28 mouse cellular contexts compared by ENCODE assay signal in the genomic region with DNA sequence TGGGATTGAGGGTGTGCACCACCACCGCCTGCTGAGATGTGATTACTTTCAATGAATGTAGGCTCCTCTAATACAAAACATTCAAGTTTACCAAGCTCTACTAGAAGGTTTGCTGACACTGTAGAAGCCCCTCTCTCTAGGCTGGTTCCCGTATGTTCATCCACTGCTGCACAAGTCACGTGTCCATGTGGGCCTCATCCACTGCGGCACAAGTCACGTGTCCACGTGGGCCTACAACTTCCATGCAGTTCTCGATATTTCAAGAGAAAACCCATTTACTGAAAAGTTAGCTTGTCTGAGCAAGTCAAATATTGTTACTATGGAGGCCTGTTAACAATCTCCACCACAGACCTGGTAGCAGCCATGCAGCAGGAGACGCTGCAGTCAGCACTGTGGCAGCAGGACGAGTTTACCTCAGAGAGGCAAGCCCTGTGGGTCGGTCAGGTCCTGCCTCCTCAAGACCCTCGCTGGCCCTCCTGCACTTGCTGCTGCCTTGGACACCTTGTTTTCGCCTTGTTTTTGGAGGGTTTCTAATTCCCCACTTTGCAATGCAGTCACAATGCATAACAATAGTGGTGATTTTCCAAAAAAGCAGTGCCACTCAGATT.
DNase-seq lines count a peak whose midpoint lies in the region; ATAC-seq and TF ChIP-seq lines count a peak whose summit lies in the region.
"Had no signal": no experiment of that assay in that cellular context is flagged by ENCODE, and none has a peak within 500 bp of the region (broad histone marks: within the 10 kb centered on the region; RNA-seq: fewer than 3 reads in every experiment).

No protein-coding gene starts in this region.

- peak overlapping the region; percentile 50; the same call in 1 of the 2 replicates for H3K27ac ChIP-seq in midbrain, embryonic 10.5 days (replicated peaks)
- H3K27ac ChIP-seq in midbrain, postnatal 0 days (ENCODE audit: low read depth, low read length), result no peak overlapping the region
- H3K27ac ChIP-seq: embryonic facial prominence, embryonic 13.5 days; embryonic facial prominence, embryonic 15.5 days; forebrain, embryonic 10.5 days; forebrain, embryonic 12.5 days had no signal

- H3K27me3 ChIP-seq in midbrain, embryonic 10.5 days (ENCODE audit: low read depth, poor library complexity, severe bottlenecking), result no peaks in the 10 kb centered on the region
- H3K27me3 ChIP-seq in midbrain, postnatal 0 days (ENCODE audit: insufficient read depth, low read length), result no peaks in the 10 kb centered on the region
- H3K27me3 ChIP-seq: CH12.LX; embryonic facial prominence, embryonic 13.5 days; embryonic facial prominence, embryonic 15.5 days; forebrain, embryonic 12.5 days; Patski had no signal

- no peak for ATAC-seq in midbrain, postnatal 0 days (ENCODE audit: low FRiP score)
- ATAC-seq: activated CD4-positive, CD25-positive, alpha-beta regulatory T cell, adult 4 months; CD4-positive, CD25-positive, alpha-beta regulatory T cell, adult 4 months; forebrain, embryonic 14.5 days; forebrain, embryonic 16.5 days; Patski had no signal

- peaks cover 44% of the 10 kb centered on the region for H3K36me3 ChIP-seq in midbrain, embryonic 10.5 days
- peaks cover 12% of the 10 kb centered on the region; the same call in 1 of the 2 replicates for H3K36me3 ChIP-seq in midbrain, postnatal 0 days (ENCODE audit: insufficient read depth, low read length)
- H3K36me3 ChIP-seq: G1E had no signal

- no peak for TF ChIP-seq CTCF in midbrain, postnatal 0 days (IDR thresholded peaks at IDR 0.05)

- peaks cover 15% of the 10 kb centered on the region for H3K4me1 ChIP-seq in midbrain, embryonic 10.5 days
- H3K4me1 ChIP-seq in midbrain, postnatal 0 days (ENCODE audit: insufficient read depth, low read length), result no peaks in the 10 kb centered on the region
- H3K4me1 ChIP-seq: embryonic facial prominence, embryonic 13.5 days; embryonic facial prominence, embryonic 15.5 days had no signal

- 77% methylated on average over 12 of the region's 12 CpGs for WGBS in midbrain, embryonic 10.5 days
- 75% methylated on average over 12 of the region's 12 CpGs for WGBS in midbrain, postnatal 0 days

- no peak overlapping the region for H3K9ac ChIP-seq in midbrain, postnatal 0 days (replicated peaks; ENCODE audit: low read length, poor library complexity, severe bottlenecking)
- H3K9ac ChIP-seq: embryonic facial prominence, embryonic 13.5 days; embryonic facial prominence, embryonic 15.5 days; forebrain, embryonic 12.5 days had no signal

- H3K9me3 ChIP-seq in midbrain, embryonic 10.5 days (replicated peaks), result no peaks in the 10 kb centered on the region
- no peaks in the 10 kb centered on the region for H3K9me3 ChIP-seq in midbrain, postnatal 0 days (ENCODE audit: low read length)
- H3K9me3 ChIP-seq: embryonic facial prominence, embryonic 13.5 days; embryonic facial prominence, embryonic 15.5 days; forebrain, embryonic 10.5 days; forebrain, embryonic 12.5 days; G1E had no signal

- no peak overlapping the region for H3K4me2 ChIP-seq in midbrain, postnatal 0 days (ENCODE audit: low read depth, low read length, poor library complexity, severe bottlenecking)
- H3K4me2 ChIP-seq: embryonic facial prominence, embryonic 13.5 days; embryonic facial prominence, embryonic 15.5 days; forebrain, embryonic 12.5 days had no signal

- intact Hi-C loops in heart, postnatal 36 days (cut with DNase I), result no loop called here

- no peak overlapping the region for H3K4me3 ChIP-seq in midbrain, embryonic 10.5 days
- no peak overlapping the region for H3K4me3 ChIP-seq in midbrain, postnatal 0 days (ENCODE audit: low read depth, low read length)
- H3K4me3 ChIP-seq: embryonic facial prominence, embryonic 13.5 days; embryonic facial prominence, embryonic 15.5 days; erythroblast, embryonic 14.5 days; forebrain, embryonic 10.5 days; forebrain, embryonic 12.5 days had no signal

- DNase-seq in heart, adult 11 months, result peak; percentile 68
- no peak for DNase-seq in heart, postnatal 36 days
- DNase-seq in midbrain, embryonic 10.5 days (ENCODE audit: low spot score), result no peak
- DNase-seq in midbrain, postnatal 0 days (ENCODE audit: low spot score), result no peak
- peak; percentile 51 for DNase-seq in R1 (ENCODE audit: low read depth, low spot score)
- no peak for DNase-seq in testis, postnatal 10 days (ENCODE audit: low spot score)
- DNase-seq: adrenal gland, adult 8-10 months; adrenal gland, postnatal 14 days; adrenal gland, postnatal 36 days; B cell, adult 2 months; cerebellum, adult 11 months; cerebellum, adult 18-20 months; cerebellum, adult 8-10 months; cerebellum, adult 9-11 months; cerebellum, postnatal 14 days; cerebellum, postnatal 36 days had no signal

Comparison
In these comparisons a context has a peak if more than half of its experiments do, and no peak if none do; other contexts are left out.
1. DNase-seq: peak in heart, adult 11 months (single experiment) and R1 (single experiment); none in heart, postnatal 36 days (0 of 2), midbrain, embryonic 10.5 days (single experiment), midbrain, postnatal 0 days (single experiment) and testis, postnatal 10 days (single experiment).